Mouse (Mus musculus) limb, embryonic 11.5 days (tissue): ENCODE measurements around the gene Vwa1. TPM values are rescaled to one million over a fixed set of nuclear protein-coding genes. Genes with fewer than 3 reads are reported as not detected.

ENCODE experiments used
- ATAC-seq: fragments of 200-750 bp; cut with Nextera tagmentation; 2 replicates; pipeline ENCODE4 v1.8.0; 2017; ENCODE audit warnings: low read depth; ENCODE audit not compliant: insufficient number of reproducible peaks, low FRiP score, low TSS enrichment
- DNase-seq: peaks from one replicate; pipeline ENCODE4 v3.0.0-alpha.2; 2015; ENCODE audit warnings: low spot score
- H3K27ac ChIP-seq: fragments of 300-500 bp; sonication (generic); replicated peaks from 2 replicates; pipeline ENCODE4 v1.5.1; 2014; ENCODE audit warnings: low read depth, mild to moderate bottlenecking, low read length
- H3K27me3 ChIP-seq: fragments of 300-500 bp; sonication (generic); 2 replicates; pipeline ENCODE4 v1.6.1; 2014; ENCODE audit warnings: mild to moderate bottlenecking, low read length, mixed read lengths; ENCODE audit not compliant: control insufficient read depth, insufficient read depth
- H3K36me3 ChIP-seq: fragments of 300-500 bp; sonication (generic); 2 replicates; pipeline ENCODE4 v1.6.1; 2014; ENCODE audit warnings: mild to moderate bottlenecking, low read length, moderate library complexity, mixed read lengths; ENCODE audit not compliant: control insufficient read depth, insufficient read depth
- H3K4me1 ChIP-seq: fragments of 300-500 bp; sonication (generic); 2 replicates; pipeline ENCODE4 v1.6.1; 2014; ENCODE audit warnings: low read length, mixed read lengths; ENCODE audit not compliant: control insufficient read depth, insufficient read depth
- H3K4me2 ChIP-seq: fragments of 300-500 bp; sonication (generic); 2 replicates; pipeline ENCODE4 v1.6.1; 2014; ENCODE audit warnings: low read depth, mild to moderate bottlenecking, moderate library complexity; ENCODE audit not compliant: severe bottlenecking
- H3K4me3 ChIP-seq: fragments of 300-500 bp; sonication (generic); 2 replicates; pipeline ENCODE4 v1.5.1; 2014; ENCODE audit warnings: low read depth, low read length
- H3K9ac ChIP-seq: fragments of 300-500 bp; sonication (generic); 2 replicates; pipeline ENCODE4 v1.6.1; 2014; ENCODE audit warnings: mild to moderate bottlenecking, low read length
- H3K9me3 ChIP-seq: fragments of 300-500 bp; sonication (generic); 2 replicates; pipeline ENCODE4 v1.6.1; 2016; ENCODE audit warnings: low read length; ENCODE audit not compliant: control insufficient read depth
- WGBS: fragments of 180-500 bp; shearing (Covaris S2); extraction: QIAGEN DNeasy Blood & Tissue Kit; methylation state at CpG from one replicate; pipeline ENCODE4 v1.1.7; 2014; 5-methylcytosine and 5-hydroxymethylcytosine counted together
- polyA plus RNA-seq: library from polyadenylated mRNA; unstranded; fragments of >200 nt; fragmentation: Nextera tagmentation; extraction: Ambion mirVana; gene quantifications from 2 replicates; pipeline ENCODE4 v1.2.1, GENCODE M21; 2014

Gene Vwa1
- polyA plus RNA-seq, 1 experiment from 2014 or later: 5.3 TPM

GRCm38 (mm10) chr4:155775855-155776254, 1.4 kb upstream of the Vwa1 start:
- Histone ChIP-seq H3K4me2 (no peak overlapping the region), H3K27ac (no peak overlapping the region), H3K27me3 (no peaks in the 10 kb centered on the region), H3K36me3 (no peaks in the 10 kb centered on the region), H3K9me3 (no peaks in the 10 kb centered on the region), H3K9ac (no peak overlapping the region), H3K4me1 (peaks cover 12% of the 10 kb centered on the region; the same call in 1 of the 2 replicates), H3K4me3 (no peak overlapping the region)
- 83% methylated on average over 3 of the region's 3 CpGs for WGBS
- DNase-seq (no peak), ATAC-seq (no peak)

- Histone ChIP-seq H3K4me1 (peaks cover 18% of the 10 kb centered on the region; the same call in 1 of the 2 replicates), H3K4me3 (no peak overlapping the region), H3K9me3 (no peaks in the 10 kb centered on the region), H3K9ac (no peak overlapping the region), H3K36me3 (no peaks in the 10 kb centered on the region), H3K27ac (no peak overlapping the region), H3K4me2 (peak overlapping the region; percentile 76), H3K27me3 (no peaks in the 10 kb centered on the region)
- DNase-seq (no peak), ATAC-seq (no peak)
- 61% methylated on average over 9 of the region's 9 CpGs for WGBS
Measured at GRCm38 (mm10) chr4:155774971-155775740, 658 bp upstream of the Vwa1 start.

- peak overlapping the region; percentile 38 for H3K4me3 ChIP-seq
- no peak overlapping the region for H3K9ac ChIP-seq
- H3K36me3 ChIP-seq: no peaks in the 10 kb centered on the region
- no peaks in the 10 kb centered on the region for H3K27me3 ChIP-seq
- 48% methylated on average over 5 of the region's 5 CpGs for WGBS
- H3K9me3 ChIP-seq: no peaks in the 10 kb centered on the region
- no peak for ATAC-seq
- H3K27ac ChIP-seq: no peak overlapping the region
- H3K4me1 ChIP-seq: peaks cover 21% of the 10 kb centered on the region; the same call in 1 of the 2 replicates
- peak overlapping the region; percentile 76 for H3K4me2 ChIP-seq
- DNase-seq: no peak
Measured at GRCm38 (mm10) chr4:155773335-155774078, 991 bp downstream of the Vwa1 start.

GRCm38 (mm10) chr4:155772786-155773185, 1.7 kb downstream of the Vwa1 start:
- peaks cover 21% of the 10 kb centered on the region; the same call in 1 of the 2 replicates for H3K4me1 ChIP-seq
- H3K4me3 ChIP-seq: no peak overlapping the region
- H3K27me3 ChIP-seq: no peaks in the 10 kb centered on the region
- H3K36me3 ChIP-seq: no peaks in the 10 kb centered on the region
- ATAC-seq (no peak), DNase-seq (no peak)
- H3K4me2 ChIP-seq: no peak overlapping the region
- WGBS: 88% methylated on average over 13 of the region's 13 CpGs
- no peaks in the 10 kb centered on the region for H3K9me3 ChIP-seq
- H3K27ac ChIP-seq: no peak overlapping the region
- H3K9ac ChIP-seq: no peak overlapping the region

GRCm38 (mm10) chr4:155771706-155772105, 2.8 kb downstream of the Vwa1 start:
- DNase-seq (no peak), ATAC-seq (no peak)
- H3K9ac ChIP-seq: no peak overlapping the region
- no peak overlapping the region for H3K4me3 ChIP-seq
- no peaks in the 10 kb centered on the region for H3K36me3 ChIP-seq
- no peaks in the 10 kb centered on the region for H3K9me3 ChIP-seq
- no peak overlapping the region for H3K4me2 ChIP-seq
- WGBS: 86% methylated on average over 2 of the region's 2 CpGs
- H3K27me3 ChIP-seq: no peaks in the 10 kb centered on the region
- H3K4me1 ChIP-seq: peaks cover 21% of the 10 kb centered on the region; the same call in 1 of the 2 replicates
- H3K27ac ChIP-seq: no peak overlapping the region

- Histone ChIP-seq H3K9ac (peak overlapping the region; percentile 91), H3K27me3 (no peaks in the 10 kb centered on the region), H3K36me3 (no peaks in the 10 kb centered on the region), H3K9me3 (no peaks in the 10 kb centered on the region), H3K4me2 (peak overlapping the region; percentile 81), H3K27ac (no peak overlapping the region), H3K4me1 (peaks cover 21% of the 10 kb centered on the region; the same call in 1 of the 2 replicates), H3K4me3 (peak overlapping the region; percentile 49)
- no peak for DNase-seq
- whole genome bisulfite sequencing: 43% methylated on average over 24 of the region's 24 CpGs
- ATAC-seq: no peak; the same call in 1 of the 2 replicates
Measured at GRCm38 (mm10) chr4:155770626-155771025, 3.9 kb downstream of the Vwa1 start.

- H3K4me3 ChIP-seq: peak overlapping the region; percentile 49
- 0 out of 2 replicates have a peak overlapping the region, but pooled peaks have one; percentile 30 for H3K27ac ChIP-seq
- WGBS: under 1% methylated on average over 39 of the region's 39 CpGs
- peaks cover 19% of the 10 kb centered on the region; the same call in 1 of the 2 replicates for H3K4me1 ChIP-seq
- no peaks in the 10 kb centered on the region for H3K36me3 ChIP-seq
- peak overlapping the region; percentile 91 for H3K9ac ChIP-seq
- DNase-seq: peak; percentile 95
- no peaks in the 10 kb centered on the region for H3K9me3 ChIP-seq
- peak; percentile 86 for ATAC-seq
- peak overlapping the region; percentile 81 for H3K4me2 ChIP-seq
- H3K27me3 ChIP-seq: no peaks in the 10 kb centered on the region
Measured at GRCm38 (mm10) chr4:155769880-155770512, 4.5 kb downstream of the Vwa1 start.

GRCm38 (mm10) chr4:155769496-155769879, 5.0 kb downstream of the Vwa1 start:
- DNase-seq (no peak), ATAC-seq (no peak)
- H3K9ac ChIP-seq: peak overlapping the region; percentile 91
- no peaks in the 10 kb centered on the region for H3K36me3 ChIP-seq
- no peaks in the 10 kb centered on the region for H3K9me3 ChIP-seq
- H3K4me2 ChIP-seq: peak overlapping the region; percentile 81
- H3K27ac ChIP-seq: 0 out of 2 replicates have a peak overlapping the region, but pooled peaks have one; percentile 3
- H3K27me3 ChIP-seq: no peaks in the 10 kb centered on the region
- peak overlapping the region; percentile 49 for H3K4me3 ChIP-seq
- peaks cover 14% of the 10 kb centered on the region; the same call in 1 of the 2 replicates for H3K4me1 ChIP-seq
- 64% methylated on average over 5 of the region's 5 CpGs for WGBS
